Mouse (Mus musculus): Measurements from ENCODE around the gene Hist2h3c2. TPM values are rescaled to one million over a fixed set of nuclear protein-coding genes. Genes with fewer than 3 reads are reported as not detected.
"Not testable (repeated sequence)": the region's sequence is repeated elsewhere in the genome, so short reads cannot be mapped to it uniquely, and the experiment has no call there.

Hist2h3c2 gene
- total RNA-seq (2012; rRNA removed) (2,744 and 3,348 TPM in 2 replicates), polyA plus RNA-seq (2012; ENCODE audit: insufficient read depth in 1 of 2, insufficient read length in 2 of 2, low read depth in 1 of 2, low replicate concordance in 2 of 2, missing spikeins in 1 of 2) (1,000 to 10,000 TPM in 1 of 2 experiments, 1 to 10 TPM in 1; 8.2 to 1,897 TPM)

GRCm38 (mm10) chr3:96238954-96239793, at the start of gene Hist2h3c2:
Gene Hist2h3c2, minus strand, starts transcription at chr3:96239127.
- not testable (repeated sequence) for H3K27me3 ChIP-seq (ENCODE audit: control insufficient read depth in 1 of 2, insufficient read depth in 2 of 2, low read length in 2 of 2); DNase-seq (ENCODE audit: low read depth, low spot score); H3K9me3 ChIP-seq (replicated peaks; ENCODE audit: insufficient read depth, low read length); H3K79me2 ChIP-seq (ENCODE audit: control insufficient read depth, insufficient read depth, low read length, poor library complexity)
- H3K27ac ChIP-seq (ENCODE audit: control insufficient read depth, low read depth, low read length) = peak within 1 kb of the TSS; percentile 93
- peak within 1 kb of the TSS; percentile 1 to 57 for H3K4me3 ChIP-seq (ENCODE audit: control insufficient read depth in 1 of 2, insufficient read depth in 1 of 2, low read depth in 2 of 2, low read length in 2 of 2)
- peaks cover 10 to 39% of the 10 kb centered on the region in 2 experiments for H3K4me1 ChIP-seq (ENCODE audit: control insufficient read depth in 1 of 2, insufficient read depth in 2 of 2, low read length in 2 of 2)
- TF ChIP-seq POLR2A (IDR thresholded peaks at IDR 0.05; ENCODE audit: control insufficient read depth in 1 of 2, insufficient read depth in 1 of 2, low read depth in 1 of 2, low read length in 2 of 2, poor library complexity in 1 of 2) = peak in 1 of 2 experiments; percentile 56; a peak in 1 of 4 replicates
- TF ChIP-seq POLR2AphosphoS5 (IDR thresholded peaks at IDR 0.05; ENCODE audit: borderline replicate concordance, low read depth, low read length) = peak; percentile 90
- H3K9ac ChIP-seq (ENCODE audit: control insufficient read depth, low read depth, low read length, poor library complexity, severe bottlenecking) = peak within 1 kb of the TSS; percentile 74
- peaks cover 0 to 42% of the 10 kb centered on the region in 2 experiments; a peak in 2 of 4 replicates for H3K36me3 ChIP-seq (ENCODE audit: control insufficient read depth in 1 of 2, insufficient read depth in 2 of 2, low read length in 2 of 2)

- H3K27ac ChIP-seq (ENCODE audit: control insufficient read depth, low read depth, low read length); H3K79me2 ChIP-seq (ENCODE audit: control insufficient read depth, insufficient read depth, low read length, poor library complexity); H3K9me3 ChIP-seq (replicated peaks; ENCODE audit: insufficient read depth, low read length); H3K36me3 ChIP-seq (ENCODE audit: control insufficient read depth in 1 of 2, insufficient read depth in 2 of 2, low read length in 2 of 2); H3K9ac ChIP-seq (ENCODE audit: control insufficient read depth, low read depth, low read length, poor library complexity, severe bottlenecking); H3K4me1 ChIP-seq (ENCODE audit: control insufficient read depth in 1 of 2, insufficient read depth in 2 of 2, low read length in 2 of 2); H3K4me3 ChIP-seq (ENCODE audit: control insufficient read depth in 1 of 2, insufficient read depth in 1 of 2, low read depth in 2 of 2, low read length in 2 of 2); H3K27me3 ChIP-seq (ENCODE audit: control insufficient read depth in 1 of 2, insufficient read depth in 2 of 2, low read length in 2 of 2): not testable (repeated sequence)
- peak; percentile 43 for DNase-seq (ENCODE audit: low read depth, low spot score)
- TF ChIP-seq CTCF (IDR thresholded peaks at IDR 0.05 in 2 of 3, conservative IDR thresholded peaks at IDR 0.05 in 1 of 3; ENCODE audit: control insufficient read depth in 1 of 3, insufficient read depth in 1 of 3, low read depth in 2 of 3, low read length in 3 of 3, poor library complexity in 1 of 3, severe bottlenecking in 1 of 3) (peak; percentile 46 to 94 (median 91); a peak in 5 of 6 replicates), EP300 (IDR thresholded peaks at IDR 0.05; ENCODE audit: low read depth in 1 of 2, low read length in 2 of 2) (peak in 1 of 2 experiments; percentile 53; a peak in 1 of 4 replicates)
Observed at GRCm38 (mm10) chr3:96287334-96287733, 48.4 kb upstream of the Hist2h3c2 start.

DNA sequence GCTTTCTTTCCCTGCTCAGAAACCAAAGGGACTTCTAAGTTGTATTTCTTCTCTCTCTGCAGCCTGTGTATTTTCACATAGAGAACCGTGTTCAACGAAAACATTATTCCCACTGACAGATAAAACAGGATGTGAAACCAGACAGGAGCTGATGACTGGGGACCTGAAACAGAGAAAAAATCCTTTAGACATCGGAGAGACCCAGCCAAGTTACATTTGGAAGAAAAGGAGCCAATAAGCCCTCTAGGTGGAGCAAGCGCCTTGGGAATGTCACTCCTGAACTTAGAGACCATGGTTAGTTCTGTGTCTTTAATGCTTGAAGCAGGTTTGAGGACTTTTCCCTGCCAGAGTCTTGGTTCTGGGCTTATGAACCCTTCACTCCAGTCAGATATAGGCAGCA, 45.5 kb upstream of the Hist2h3c2 start:
- peak; percentile 46 for TF ChIP-seq SMC3 (IDR thresholded peaks at IDR 0.05; ENCODE audit: low read depth, low read length)
- TF ChIP-seq CTCF (IDR thresholded peaks at IDR 0.05 in 2 of 3, conservative IDR thresholded peaks at IDR 0.05 in 1 of 3; ENCODE audit: control insufficient read depth in 1 of 3, insufficient read depth in 1 of 3, low read depth in 2 of 3, low read length in 3 of 3, poor library complexity in 1 of 3, severe bottlenecking in 1 of 3) = peak; percentile 25 to 67 (median 42); a peak in 5 of 6 replicates
- TF ChIP-seq RAD21 (IDR thresholded peaks at IDR 0.05; ENCODE audit: low read depth, low read length) = peak; percentile 75
- no peak for TF ChIP-seq ZNF384 (IDR thresholded peaks at IDR 0.05; ENCODE audit: low read depth, low read length)
- peak; percentile 49 for TF ChIP-seq ZC3H11A (IDR thresholded peaks at IDR 0.05; ENCODE audit: low read depth, low read length)
- TF ChIP-seq JUND (IDR thresholded peaks at IDR 0.05; ENCODE audit: low read depth, low read length) = no peak

More for the DNA sequence above, 45.5 kb upstream of the Hist2h3c2 start:
- no peaks in the 10 kb centered on the region for H3K27me3 ChIP-seq (ENCODE audit: control insufficient read depth in 1 of 2, insufficient read depth in 2 of 2, low read length in 2 of 2)
- no peaks in the 10 kb centered on the region for H3K36me3 ChIP-seq (ENCODE audit: control insufficient read depth in 1 of 2, insufficient read depth in 2 of 2, low read length in 2 of 2)
- no peaks in the 10 kb centered on the region for H3K79me2 ChIP-seq (ENCODE audit: control insufficient read depth, insufficient read depth, low read length, poor library complexity)
- H3K4me1 ChIP-seq (ENCODE audit: control insufficient read depth in 1 of 2, insufficient read depth in 2 of 2, low read length in 2 of 2) = no peaks in the 10 kb centered on the region
- H3K4me3 ChIP-seq (ENCODE audit: control insufficient read depth in 1 of 2, insufficient read depth in 1 of 2, low read depth in 2 of 2, low read length in 2 of 2) = no peak overlapping the region
- no peak overlapping the region for H3K9ac ChIP-seq (ENCODE audit: control insufficient read depth, low read depth, low read length, poor library complexity, severe bottlenecking)
- H3K27ac ChIP-seq (ENCODE audit: control insufficient read depth, low read depth, low read length) = no peak overlapping the region
- no peaks in the 10 kb centered on the region for H3K9me3 ChIP-seq (replicated peaks; ENCODE audit: insufficient read depth, low read length)
- DNase-seq (ENCODE audit: low read depth, low spot score) = peak; percentile 53

Data from MEL (cell line).